Mouse (Mus musculus) forebrain, embryonic 16.5 days (tissue): ENCODE results near the gene Capza1. TPM values are rescaled to one million over a fixed set of nuclear protein-coding genes. Genes with fewer than 3 reads are reported as not detected.

Source experiments
- polyA plus RNA-seq: library from polyadenylated mRNA; unstranded; fragments of >200 nt; fragmentation: Nextera tagmentation; extraction: Ambion mirVana; gene quantifications from 2 replicates; pipeline ENCODE4 v1.2.1, GENCODE M21; 2015

Capza1 gene
- polyA plus RNA-seq, 1 experiment from 2014 or later = 169 TPM

Other genes starting within 250 kb of the Capza1 start
- 17.8 and 22.6 TPM in 2 replicates for gene Slc16a1, start 225.8 kb downstream of the Capza1 start, polyA plus RNA-seq
- gene Ppm1j, start 83.4 kb downstream of the Capza1 start, polyA plus RNA-seq = 1.8 and 2.3 TPM in 2 replicates
- gene Fam19a3, start 82.7 kb downstream of the Capza1 start, polyA plus RNA-seq = 0.16 and 0.17 TPM in 2 replicates
- gene Rhoc, start 76.1 kb downstream of the Capza1 start, polyA plus RNA-seq = 41.1 and 47.7 TPM in 2 replicates
- gene Mov10, start 45.9 kb downstream of the Capza1 start, polyA plus RNA-seq = 7.5 and 8.7 TPM in 2 replicates
- 37.4 and 42.8 TPM in 2 replicates for gene St7l, start 500 bp downstream of the Capza1 start, polyA plus RNA-seq
- gene Wnt2b, start 97.4 kb upstream of the Capza1 start, polyA plus RNA-seq = 0.46 and 0.56 TPM in 2 replicates
- 62.6 and 70.2 TPM in 2 replicates for gene Cttnbp2nl, start 188.6 kb upstream of the Capza1 start, polyA plus RNA-seq
- gene 4930564D02Rik, start 202.3 kb upstream of the Capza1 start, polyA plus RNA-seq = not detected in 2 replicates